Mouse (Mus musculus) embryo, embryonic 10.5 days (tissue): ENCODE data around the gene Map2k2.
A peak's percentile ranks its signal among the peaks of the same experiment; 100 is the strongest.
"Not testable (repeated sequence)": the region's sequence is repeated elsewhere in the genome, so short reads cannot be mapped to it uniquely, and the experiment has no call there.

Source experiments
- DNase-seq: peaks from one replicate; pipeline ENCODE4 v3.0.0-alpha.2; 2015; ENCODE audit warnings: low spot score

The Map2k2 gene

GRCm38 (mm10) chr10:81105565-81106112 is at the start of gene Map2k2:
Gene Map2k2 (plus strand): TSS chr10:81105915.
- DNase-seq, result peak; percentile 98

DNA sequence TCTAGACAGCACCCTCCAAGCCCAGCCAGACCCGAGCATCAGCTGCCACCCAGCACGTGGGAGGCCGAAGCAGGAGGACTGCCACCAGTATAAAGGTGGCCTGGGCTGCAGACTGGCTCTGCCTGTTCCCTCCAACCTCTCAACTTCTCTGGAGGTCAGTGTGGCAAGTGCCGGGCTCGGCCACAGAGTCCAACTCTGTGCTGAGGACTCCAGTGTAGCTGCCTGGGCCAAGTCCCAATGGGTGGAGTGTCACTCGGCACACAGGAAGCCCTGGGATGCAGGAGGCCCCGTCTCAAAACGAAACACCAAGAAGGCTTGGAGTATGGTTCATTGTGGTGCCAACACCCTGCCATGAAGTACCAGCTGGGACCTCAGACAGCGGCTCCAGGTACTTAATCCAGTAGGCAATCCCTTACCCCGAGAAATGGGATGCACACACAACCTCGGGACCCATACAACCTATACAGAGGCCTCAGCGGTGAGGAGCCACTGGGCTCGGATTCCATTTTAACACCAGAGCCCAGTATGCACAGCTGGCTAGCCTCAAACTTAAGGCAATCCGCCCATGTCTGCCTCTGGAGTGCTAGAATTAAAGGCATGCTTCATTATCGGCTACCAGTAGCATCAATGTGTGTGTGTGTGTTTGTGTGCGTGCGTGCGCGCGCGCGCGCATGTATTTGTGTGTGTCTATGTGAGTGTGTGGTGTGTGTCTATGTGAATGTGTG is 48.1 kb upstream of the Map2k2 start:
- DNase-seq, result no peak

DNA sequence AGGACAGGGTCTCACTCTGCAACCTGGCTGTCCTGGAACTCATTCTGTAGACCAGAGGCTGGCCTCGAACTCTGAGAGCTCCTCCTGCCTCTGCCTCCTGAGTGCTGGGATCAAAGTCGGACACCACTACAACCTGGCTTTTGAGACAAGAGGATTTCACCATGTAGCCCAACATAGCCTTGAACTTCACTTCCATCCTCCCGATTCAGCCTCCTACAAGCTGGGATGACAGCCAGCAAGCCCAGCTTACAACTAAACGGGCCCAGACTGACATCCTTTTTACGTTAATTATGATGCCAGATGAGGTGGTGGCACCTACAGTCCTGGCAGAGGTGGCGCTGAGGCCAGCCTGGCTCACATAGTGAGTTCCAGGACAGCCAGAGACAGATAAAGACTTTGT is 46.8 kb upstream of the Map2k2 start:
- no peak for DNase-seq

DNA sequence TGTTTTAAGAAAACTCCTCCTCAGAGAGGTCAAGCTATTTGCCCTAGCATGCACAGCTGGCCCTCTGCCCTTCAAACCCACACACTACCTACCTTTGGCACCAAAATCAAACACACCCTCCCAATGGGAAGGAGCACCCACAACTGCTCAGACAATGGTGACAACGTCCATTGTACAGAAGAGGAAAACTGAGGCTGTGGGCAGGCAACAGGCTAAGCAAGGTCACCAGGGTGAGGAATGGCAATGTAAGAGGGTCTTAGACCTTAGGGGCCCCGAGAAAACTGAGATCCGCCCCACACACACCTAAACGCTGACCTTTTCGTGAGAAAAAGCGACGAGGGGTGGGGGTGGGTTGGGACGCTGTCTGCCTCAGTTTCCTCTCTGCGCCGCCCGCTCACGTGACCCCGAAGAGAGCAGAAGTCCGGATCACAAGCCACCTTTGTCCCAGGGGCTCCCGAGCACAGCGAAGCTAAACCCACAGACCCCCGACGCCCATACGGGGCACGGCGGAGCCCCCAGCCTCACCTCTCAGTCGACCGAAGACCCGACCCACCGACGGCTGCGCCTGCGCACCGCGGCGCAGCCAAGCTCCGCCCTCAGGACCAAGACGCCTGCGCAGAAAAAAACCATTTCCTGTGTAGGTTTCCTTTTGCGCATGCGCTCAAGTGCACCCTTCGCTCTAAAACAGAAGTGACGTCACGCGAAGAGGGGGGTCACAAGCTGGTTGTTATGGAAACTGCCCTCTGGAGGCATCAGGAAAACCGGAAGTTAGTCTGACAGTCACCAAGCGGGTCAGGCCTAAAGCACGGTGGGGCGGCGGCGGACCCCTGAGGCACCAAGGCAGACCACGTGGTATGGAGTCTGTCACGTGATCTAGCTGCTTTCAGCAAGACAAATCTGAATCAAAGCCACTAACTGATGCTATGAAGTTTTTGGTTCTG is 45.8 kb upstream of the Map2k2 start, which contains the start of gene Sgta:
Sgta (minus strand) TSS at position 579 of the 941 bp plus-strand sequence.
- DNase-seq, result peak; percentile 100

DNA sequence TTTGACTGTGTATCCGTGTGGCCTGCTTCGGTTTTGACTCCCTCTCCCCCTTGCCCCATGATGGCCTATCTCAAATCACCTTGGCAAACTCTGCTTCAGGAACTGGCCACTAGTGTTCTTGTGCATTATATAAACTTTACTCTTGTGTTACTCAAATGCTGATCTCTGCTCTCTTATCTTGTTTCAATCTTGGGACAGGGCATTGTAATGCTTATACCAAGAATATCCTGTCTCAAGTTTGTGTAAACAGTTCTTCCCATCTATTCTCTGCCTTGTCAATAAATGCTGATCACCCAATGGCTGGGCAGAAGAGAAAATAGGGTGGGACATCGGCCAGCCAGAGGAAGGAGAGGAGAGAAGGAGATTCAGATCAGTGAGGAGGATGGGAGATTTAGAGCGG is 43.0 kb upstream of the Map2k2 start:
- no peak for DNase-seq

GRCm38 (mm10) chr10:81064519-81064918 is 41.2 kb upstream of the Map2k2 start:
- not testable (repeated sequence) for DNase-seq

- no peak for DNase-seq
These were observed 37.0 kb upstream of the Map2k2 start for GRCm38 (mm10) chr10:81068706-81069105.

- DNase-seq, result peak; percentile 100
These were observed 35.9 kb upstream of the Map2k2 start, which contains the start of gene Thop1 for GRCm38 (mm10) chr10:81069836-81070235. Gene Thop1 (plus strand): TSS chr10:81070035.

DNA sequence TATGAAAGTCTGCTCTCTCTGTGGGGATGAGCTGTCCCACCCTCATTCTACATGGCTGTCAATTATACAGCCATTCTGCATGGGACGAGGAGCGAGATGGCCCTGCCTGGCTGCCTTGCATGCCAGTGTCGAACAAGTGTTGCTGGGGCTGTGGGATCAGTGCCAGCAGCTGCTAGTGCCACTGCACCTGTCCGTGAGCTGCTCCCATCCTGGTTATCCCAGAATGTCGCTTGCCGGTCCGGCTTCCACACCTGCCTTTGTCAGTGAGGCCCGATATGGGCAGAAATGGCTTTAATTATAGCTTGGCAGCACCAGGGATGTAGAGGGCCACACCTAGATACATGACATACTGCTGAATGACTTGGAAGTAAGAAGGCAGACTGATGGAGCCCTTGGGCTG is 33.4 kb upstream of the Map2k2 start:
- no peak for DNase-seq

DNA sequence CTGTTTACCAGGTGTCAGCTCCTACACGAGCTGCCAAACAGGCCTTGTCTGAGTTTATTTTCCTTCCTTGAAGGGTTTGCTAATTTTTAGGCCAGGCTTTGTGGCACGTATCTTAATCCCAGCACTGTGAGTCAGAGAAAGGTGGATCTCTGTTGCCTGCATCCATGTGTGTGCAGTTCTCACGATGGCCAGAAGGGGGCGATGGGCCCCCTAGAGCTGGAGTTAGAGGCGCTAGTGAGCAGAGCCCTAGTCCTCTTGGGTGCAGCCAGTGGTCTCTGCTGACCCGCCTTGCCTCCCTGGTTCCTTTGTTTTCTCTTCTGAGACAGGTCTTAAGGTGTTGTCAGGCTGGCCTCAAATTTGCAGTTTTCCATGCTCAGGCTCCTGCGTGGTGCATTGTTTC is 32.3 kb upstream of the Map2k2 start:
- peak; percentile 16 for DNase-seq

DNA sequence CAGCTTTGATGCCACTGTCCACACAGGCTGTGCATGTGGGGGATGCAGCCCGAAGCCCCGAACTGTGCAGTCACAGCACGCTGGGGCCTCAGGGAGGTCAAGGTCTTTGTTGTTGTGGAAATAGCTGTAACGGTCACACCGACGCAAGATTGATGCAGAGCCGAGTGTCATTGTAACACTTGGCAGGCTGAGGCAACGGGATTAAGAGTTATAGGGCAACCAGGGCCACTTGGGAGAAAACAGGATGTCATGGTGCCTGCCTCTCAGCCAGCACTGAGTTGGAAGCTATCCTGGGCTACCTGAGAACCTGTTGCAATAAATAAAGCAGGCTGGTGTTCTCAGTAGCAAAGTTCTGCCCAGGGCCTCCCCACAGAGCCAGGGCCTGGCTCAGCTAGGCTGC is 30.0 kb upstream of the Map2k2 start:
- no peak for DNase-seq

- no peak for DNase-seq
These were observed 29.4 kb upstream of the Map2k2 start for GRCm38 (mm10) chr10:81076356-81076755.

GRCm38 (mm10) chr10:81077916-81078315 is 27.8 kb upstream of the Map2k2 start:
- no peak for DNase-seq

- no peak for DNase-seq
These were observed 25.6 kb upstream of the Map2k2 start for GRCm38 (mm10) chr10:81080008-81080655.

DNA sequence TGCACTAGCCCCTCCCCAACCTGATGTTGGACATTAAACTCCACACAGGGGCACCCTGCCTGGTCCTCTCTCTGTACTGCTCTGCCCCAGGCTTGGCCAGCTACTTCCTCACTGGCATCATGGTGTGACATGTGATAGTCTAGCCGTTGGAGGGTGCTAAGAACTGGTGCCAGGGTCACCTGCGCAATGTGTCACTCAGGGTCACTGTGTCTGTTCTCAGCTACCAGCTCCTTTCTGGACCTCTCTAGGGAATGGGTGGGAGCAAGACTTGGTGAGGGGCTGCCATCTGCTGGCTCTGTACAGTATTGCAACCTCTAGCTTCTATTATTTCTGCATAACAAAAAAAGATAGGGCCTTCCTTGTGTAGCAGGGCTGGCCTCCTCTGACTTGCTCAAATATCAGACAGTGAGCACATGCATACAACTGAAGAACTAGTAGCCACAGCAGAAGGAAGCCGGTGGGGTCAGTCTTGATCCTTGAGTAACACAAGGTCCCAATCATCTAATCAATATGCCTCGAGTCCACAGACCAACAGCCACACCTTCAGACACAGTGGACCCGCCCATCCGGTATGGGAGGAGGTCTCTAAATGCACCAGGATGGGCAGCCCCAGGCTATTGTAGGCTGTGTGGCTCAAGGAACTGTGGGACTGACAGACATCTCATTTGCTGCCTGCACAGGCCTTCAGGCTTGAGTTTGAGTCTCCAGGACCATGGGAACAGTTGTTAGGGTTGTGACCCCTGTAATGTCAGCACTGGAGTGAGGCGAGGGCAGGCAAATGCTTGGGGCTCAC is 23.4 kb upstream of the Map2k2 start:
- peak; percentile 83 for DNase-seq

DNA sequence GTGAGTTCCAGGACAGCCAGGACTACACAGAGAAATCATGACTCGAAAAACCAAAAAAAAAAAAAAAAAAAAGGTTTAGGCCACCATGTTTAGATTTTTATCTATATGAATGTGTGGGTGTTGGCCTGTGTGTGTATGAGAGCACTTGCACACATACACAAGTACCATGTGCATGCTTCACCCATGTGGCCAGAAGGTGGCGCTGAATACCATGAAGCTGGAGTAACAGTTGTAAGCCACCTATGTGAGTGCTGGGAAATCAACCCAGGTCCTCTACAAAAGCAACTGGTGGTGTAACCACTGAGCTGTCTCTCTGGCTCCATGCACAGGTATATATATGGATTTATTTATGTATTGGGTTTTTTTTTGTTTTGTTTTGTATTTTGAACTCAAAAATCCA is 18.7 kb upstream of the Map2k2 start:
- no peak for DNase-seq

DNA sequence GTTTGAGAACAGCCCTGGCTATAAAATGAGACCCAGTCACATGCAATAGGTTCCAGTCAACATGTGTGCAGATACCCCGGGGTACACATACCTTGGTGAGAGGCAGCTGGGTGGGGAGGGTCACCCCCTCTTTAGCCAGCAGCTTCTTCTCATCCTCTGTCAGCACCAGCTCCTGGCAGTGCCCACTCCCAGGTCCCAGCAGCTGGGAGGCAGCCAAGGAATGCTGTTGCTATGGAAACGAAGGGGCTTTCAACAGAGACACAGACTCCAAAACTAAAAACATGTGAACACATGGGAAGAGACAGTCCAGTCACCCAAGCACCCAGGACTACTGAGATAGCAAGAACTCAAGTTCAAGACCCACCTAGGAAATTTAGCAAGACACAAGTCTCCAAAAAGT is 16.5 kb upstream of the Map2k2 start:
- DNase-seq, result peak; percentile 69

- no peak for DNase-seq
These were observed 15.1 kb upstream of the Map2k2 start for GRCm38 (mm10) chr10:81090621-81091020.

DNA sequence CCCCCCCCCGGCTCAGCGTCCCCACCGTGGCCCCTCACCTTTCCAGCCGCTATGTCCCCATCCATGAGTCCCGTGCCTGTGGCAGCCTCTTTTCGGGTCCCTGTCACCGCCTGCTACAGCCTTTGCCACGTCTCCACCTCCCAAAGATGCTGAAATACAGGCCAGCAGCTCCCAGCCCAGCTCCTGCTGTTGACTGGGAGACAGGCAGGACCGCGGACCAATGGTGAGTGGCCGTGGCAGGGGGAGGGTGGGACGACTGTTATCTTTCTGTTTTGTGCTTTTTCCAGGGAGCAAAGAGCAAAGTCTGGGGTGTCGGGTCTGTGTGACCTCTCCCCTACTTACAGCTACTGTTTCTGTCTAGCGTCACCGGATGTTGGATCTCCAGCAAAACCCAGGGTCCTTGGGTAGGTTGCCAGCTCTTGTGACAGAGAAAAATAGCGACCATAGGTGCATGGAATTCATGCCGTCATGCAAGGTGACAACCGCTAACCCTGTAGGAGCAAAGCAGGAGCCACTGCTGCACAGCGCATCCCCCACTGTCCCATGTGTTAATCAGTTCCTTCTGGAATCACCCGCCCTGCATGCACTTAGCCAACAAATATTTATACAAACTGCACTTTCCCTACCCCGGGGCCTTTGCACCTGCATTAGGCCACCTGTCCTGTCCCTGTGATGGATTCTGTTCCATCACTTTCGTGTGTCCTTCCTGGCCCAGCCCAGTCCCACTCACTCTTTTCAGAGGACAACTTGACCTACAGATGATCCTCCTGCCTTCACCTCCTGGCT is 13.1 kb upstream of the Map2k2 start:
- no peak for DNase-seq

- DNase-seq, result no peak
These were observed 10.6 kb upstream of the Map2k2 start for GRCm38 (mm10) chr10:81094931-81095678.
